Mouse (Mus musculus) G1E (cell line): Measurements from ENCODE around the gene Tmem200b.

ENCODE experiments used
- CTCF ChIP-seq: IDR thresholded peaks from 2 replicates; pipeline ENCODE4 v1.5.1; 2012; ENCODE audit warnings: low read depth, low read length, inconsistent platforms, mixed read lengths
- POLR2AphosphoS5 ChIP-seq: IDR thresholded peaks from 2 replicates; pipeline ENCODE4 v1.6.1; 2012; ENCODE audit warnings: low read depth, low read length, inconsistent platforms; ENCODE audit not compliant: insufficient replicate concordance
- TAL1 ChIP-seq: conservative IDR thresholded peaks from 2 replicates; pipeline ENCODE4 v1.6.1; 2012; ENCODE audit warnings: low read depth, low read length, inconsistent platforms, mixed read lengths

GRCm38 (mm10) chr4:131947848-131948247, 26.3 kb downstream of the Tmem200b start:
- TF ChIP-seq CTCF (no peak), TAL1 (no peak), POLR2AphosphoS5 (no peak)
